Mouse (Mus musculus) ES-E14 (cell line): ENCODE data around the gene Polr1c.

Experiments used
- CHD2 ChIP-seq: IDR thresholded peaks from 2 replicates; pipeline ENCODE4 v1.6.1; 2014; ENCODE audit warnings: mild to moderate bottlenecking, low read depth, low read length, inconsistent platforms
- HCFC1 ChIP-seq: IDR thresholded peaks from 2 replicates; pipeline ENCODE4 v1.6.1; 2012; ENCODE audit warnings: low read length, inconsistent platforms, borderline replicate concordance; ENCODE audit not compliant: insufficient read depth
- MAFK ChIP-seq: IDR thresholded peaks from 2 replicates; pipeline ENCODE4 v1.6.1; 2014; ENCODE audit warnings: mild to moderate bottlenecking, low read depth, low read length, inconsistent platforms; ENCODE audit not compliant: insufficient read depth
- ZC3H11A ChIP-seq: IDR thresholded peaks from 2 replicates; pipeline ENCODE4 v1.6.1; 2012; ENCODE audit warnings: low read depth, mild to moderate bottlenecking, inconsistent platforms, low read length, borderline replicate concordance
- ZNF384 ChIP-seq: IDR thresholded peaks from 2 replicates; pipeline ENCODE4 v1.6.1; 2012; ENCODE audit warnings: low read depth, low read length, inconsistent platforms

DNA sequence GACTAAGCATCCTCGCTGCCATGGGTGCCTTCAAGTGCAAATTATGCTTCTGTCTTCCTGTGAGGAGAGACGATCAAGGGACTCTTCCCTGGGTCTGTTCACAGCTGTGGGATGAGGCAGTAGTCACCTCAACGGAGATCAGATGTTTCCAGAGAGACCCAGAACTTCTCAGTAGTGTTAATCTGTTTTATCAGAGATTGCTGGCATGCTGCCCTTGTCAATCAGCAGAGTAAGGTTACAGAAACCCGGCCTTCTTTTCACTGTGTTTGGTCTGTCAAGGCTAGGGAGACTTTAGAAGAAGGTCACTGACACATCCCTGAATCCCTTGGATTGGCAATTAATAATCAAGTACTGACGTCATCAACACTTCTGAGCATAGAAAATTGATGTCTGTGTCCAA lies 10.4 kb downstream of the Polr1c start:
- no peak for TF ChIP-seq ZC3H11A
- no peak for TF ChIP-seq MAFK
- TF ChIP-seq ZNF384, result no peak
- no peak for TF ChIP-seq HCFC1
- TF ChIP-seq CHD2, result no peak
